Mouse (Mus musculus) megakaryocyte, embryonic 14.5 days (primary cell): ENCODE results near the gene Cdk5rap2.

Experiments used
- FLI1 ChIP-seq: IDR thresholded peaks from 2 replicates; pipeline ENCODE4 v1.6.1; 2012; ENCODE audit warnings: low read length, inconsistent platforms, mixed read lengths
- GATA1 ChIP-seq: IDR thresholded peaks from 3 replicates; pipeline ENCODE4 v1.6.1; 2012; ENCODE audit warnings: mixed read lengths, low read length, inconsistent platforms, borderline replicate concordance

- no peak for TF ChIP-seq GATA1
- TF ChIP-seq FLI1, result no peak
Observed at GRCm38 (mm10) chr4:70386206-70386605, 24.0 kb downstream of the Cdk5rap2 start.
